Mouse (Mus musculus) myocyte (in vitro differentiated cells): ENCODE data around the gene 9330161L09Rik.

Experiments used
- MAX ChIP-seq: IDR thresholded peaks from one replicate; pipeline ENCODE4 v1.6.1; 2011; ENCODE audit warnings: low read depth, mild to moderate bottlenecking, control low read depth
- MYOD1 ChIP-seq, 3 experiments: IDR thresholded peaks; one replicate each; pipeline ENCODE4 v1.6.1; 2011; ENCODE audit warnings: control low read depth in 2 of 3, low read depth in 2 of 3, mild to moderate bottlenecking in 2 of 3, moderate library complexity in 1 of 3; ENCODE audit not compliant: insufficient read length in 2 of 3, control insufficient read depth in 1 of 3
- POLR2A ChIP-seq: IDR thresholded peaks from one replicate; pipeline ENCODE4 v1.6.1; 2011; ENCODE audit warnings: low read depth, mild to moderate bottlenecking, control low read depth, moderate library complexity; ENCODE audit not compliant: insufficient read length

DNA sequence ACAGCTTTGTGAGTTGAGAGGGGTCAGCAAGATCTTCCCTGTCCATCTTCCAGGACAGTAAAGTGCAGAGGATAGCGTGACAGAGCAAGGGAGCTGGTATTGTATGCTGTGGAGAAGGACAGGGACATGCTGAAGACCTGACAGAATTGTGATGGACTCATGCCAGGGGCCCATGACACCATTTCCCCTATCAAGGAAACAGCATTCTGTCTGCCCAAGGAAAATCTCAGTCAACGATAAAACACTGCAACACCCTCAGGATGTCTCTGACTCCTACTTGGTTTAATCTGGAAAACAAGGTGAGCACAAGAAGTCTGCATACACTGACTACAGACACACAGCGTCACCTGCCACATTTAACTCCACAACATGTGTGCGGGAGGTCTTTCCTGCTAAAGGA is at the start of gene 9330161L09Rik:
- TF ChIP-seq MAX (no peak), POLR2A (no peak), MYOD1 (IDR thresholded peaks at IDR 0.05; ENCODE audit: control insufficient read depth in 1 of 3, insufficient read length in 2 of 3, low read depth in 2 of 3) (no peak)
